Mouse (Mus musculus) hematopoietic stem cell, adult 5-6 weeks (primary cell): Measurements from ENCODE around the gene Plcb2. TPM values are rescaled to one million over a fixed set of nuclear protein-coding genes. Genes with fewer than 3 reads are reported as not detected.

Experiments used
- ATAC-seq, 2 experiments: fragments of 125-278 bp in 1 of 2; replicated peaks in 1 of 2; 2 replicates each; pipeline ENCODE4 v1.8.0; 2016 to 2017; ENCODE audit warnings: inconsistent platforms in 2 of 2, mild to moderate bottlenecking in 2 of 2, moderate number of reproducible peaks in 2 of 2, low read depth in 1 of 2, moderate TSS enrichment in 1 of 2; ENCODE audit not compliant: low FRiP score in 2 of 2, poor library complexity in 2 of 2, severe bottlenecking in 2 of 2, insufficient read depth in 1 of 2, low TSS enrichment in 1 of 2
- total RNA-seq: library from RNA; stranded (forward); fragments of 172-1452, 232-1000 nt; gene quantifications from 2 replicates; pipeline ENCODE4 v1.2.3, GENCODE M21; 2017

The Plcb2 gene
- total RNA-seq, 1 experiment from 2014 or later = 67.8 TPM

DNA sequence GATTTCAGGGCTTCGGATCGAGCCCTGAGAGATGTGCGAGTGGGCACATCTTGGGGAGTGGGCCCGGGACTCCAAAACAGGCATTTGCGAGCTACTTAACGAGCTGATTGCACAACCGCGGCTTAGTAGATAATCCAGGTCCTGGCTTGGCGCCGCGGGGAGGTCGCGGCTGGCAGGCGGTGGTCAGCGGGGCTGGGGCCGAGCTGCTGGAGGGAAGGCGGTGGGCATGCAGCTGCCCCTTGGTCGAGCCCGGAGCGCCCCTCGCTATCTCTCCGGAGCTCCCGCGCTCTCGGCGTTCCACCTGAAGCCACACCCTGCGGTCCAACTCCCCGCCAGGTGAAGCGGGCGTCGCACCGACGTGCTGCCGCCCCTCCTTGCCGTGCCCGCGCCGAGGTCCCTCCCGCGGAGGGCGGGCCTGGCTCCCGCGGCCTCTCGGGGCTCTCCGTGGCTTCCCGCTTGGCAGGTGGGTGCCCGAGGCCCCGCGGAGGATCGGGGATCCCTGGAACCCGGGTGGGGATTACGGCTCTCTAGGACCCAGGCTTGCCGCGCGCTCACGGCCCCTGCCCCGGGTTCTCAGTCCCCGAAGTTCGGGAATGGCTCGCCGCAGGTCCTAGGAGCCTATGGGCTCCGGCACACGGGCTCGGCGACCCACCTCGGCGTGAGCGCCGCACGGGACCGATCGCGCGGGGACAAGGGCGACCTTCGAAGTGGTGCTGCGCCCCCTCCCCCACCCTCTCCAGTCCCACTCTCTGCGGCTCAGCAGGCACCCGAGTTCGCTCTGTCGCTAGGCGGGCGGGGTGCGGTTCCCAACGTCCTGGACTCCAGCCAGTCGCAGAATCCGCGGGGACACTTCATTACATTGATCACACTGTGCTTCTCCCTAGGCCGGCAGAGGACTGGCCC lies 51.1 kb downstream of the Plcb2 start:
- ATAC-seq = peak; percentile 24 to 31; a peak in 2 of 4 replicates

- no peak for ATAC-seq
These were observed 53.7 kb downstream of the Plcb2 start for GRCm38 (mm10) chr2:118674500-118674899.

GRCm38 (mm10) chr2:118673686-118674465 lies 54.4 kb downstream of the Plcb2 start:
- no peak for ATAC-seq

GRCm38 (mm10) chr2:118671728-118672127 lies 56.5 kb downstream of the Plcb2 start:
- ATAC-seq = no peak

DNA sequence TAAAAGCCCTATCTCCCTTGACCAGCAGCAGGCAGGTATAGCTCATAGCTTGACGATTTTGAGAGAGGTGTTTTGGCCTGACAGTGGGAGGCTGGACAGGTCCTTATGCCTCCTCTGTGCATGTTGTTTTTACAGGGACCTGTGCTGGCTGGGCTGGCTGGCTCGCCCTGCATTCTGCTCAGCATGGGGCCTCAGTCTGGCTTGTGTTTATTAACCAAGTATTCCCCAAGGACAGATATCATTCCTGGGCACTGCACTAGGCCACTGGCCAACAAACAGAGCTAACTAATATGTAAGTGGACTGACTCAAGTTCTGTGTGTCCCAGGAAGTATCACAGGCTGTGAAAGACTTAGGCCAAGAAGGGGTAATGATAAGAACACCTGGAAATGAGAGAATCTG lies 58.5 kb downstream of the Plcb2 start:
- no peak for ATAC-seq

- ATAC-seq = no peak
These were observed 59.0 kb downstream of the Plcb2 start for GRCm38 (mm10) chr2:118669245-118669644.

GRCm38 (mm10) chr2:118667181-118667580 lies 61.1 kb downstream of the Plcb2 start:
- ATAC-seq = no peak

DNA sequence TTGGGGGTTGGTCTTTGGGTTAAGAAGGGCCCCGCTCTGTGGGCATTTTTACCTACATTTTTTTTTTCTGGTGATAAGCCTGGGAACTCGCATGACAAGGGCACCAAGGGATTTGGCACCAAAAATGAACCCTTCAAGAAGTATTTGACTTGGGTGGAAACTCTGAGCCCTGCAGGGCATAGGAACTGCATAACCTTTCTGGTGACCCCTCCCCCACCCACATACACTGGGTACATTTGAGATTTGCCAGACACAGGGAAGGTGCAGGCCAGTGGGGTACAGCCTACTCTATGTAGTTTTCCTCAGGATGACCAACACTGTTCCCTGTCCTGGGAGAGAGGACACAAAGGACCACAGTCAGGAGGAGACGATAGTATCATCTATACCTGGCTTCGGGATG lies 62.6 kb downstream of the Plcb2 start:
- ATAC-seq = no peak

DNA sequence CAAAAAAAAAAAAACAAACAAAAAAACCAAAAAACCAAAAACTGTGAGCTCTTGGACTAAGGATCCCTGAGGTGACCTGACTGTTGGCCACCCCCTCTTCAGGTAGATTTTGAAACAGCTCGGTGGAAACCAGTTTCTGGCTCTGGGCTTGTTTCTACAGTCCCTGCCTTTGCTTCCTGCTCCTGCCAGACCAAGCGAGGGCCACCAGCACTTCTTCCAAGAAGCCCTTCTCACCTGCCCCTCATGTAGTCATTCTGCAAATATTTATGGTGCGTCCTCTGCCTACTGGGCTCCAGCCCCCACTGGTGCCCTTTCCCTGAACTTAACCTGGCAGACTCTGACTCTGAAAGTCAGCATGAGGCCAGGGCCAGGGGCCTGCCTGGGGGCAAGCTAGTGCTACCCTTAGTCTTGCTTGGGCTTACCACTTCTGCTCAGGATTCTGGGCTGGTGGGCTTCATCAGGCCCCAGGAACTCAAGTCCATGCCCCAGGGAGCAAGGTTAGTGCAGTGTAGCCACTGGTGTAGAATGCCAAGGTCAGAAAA lies 63.2 kb downstream of the Plcb2 start:
- no peak for ATAC-seq

- ATAC-seq = no peak
These were observed 64.2 kb downstream of the Plcb2 start for GRCm38 (mm10) chr2:118663804-118664766.

- peak; percentile 12 to 16; a peak in 2 of 4 replicates for ATAC-seq
These were observed 65.1 kb downstream of the Plcb2 start, which contains the start of gene Pak6 for GRCm38 (mm10) chr2:118662902-118663803. Pak6 (plus strand) TSS chr2:118663303.

DNA sequence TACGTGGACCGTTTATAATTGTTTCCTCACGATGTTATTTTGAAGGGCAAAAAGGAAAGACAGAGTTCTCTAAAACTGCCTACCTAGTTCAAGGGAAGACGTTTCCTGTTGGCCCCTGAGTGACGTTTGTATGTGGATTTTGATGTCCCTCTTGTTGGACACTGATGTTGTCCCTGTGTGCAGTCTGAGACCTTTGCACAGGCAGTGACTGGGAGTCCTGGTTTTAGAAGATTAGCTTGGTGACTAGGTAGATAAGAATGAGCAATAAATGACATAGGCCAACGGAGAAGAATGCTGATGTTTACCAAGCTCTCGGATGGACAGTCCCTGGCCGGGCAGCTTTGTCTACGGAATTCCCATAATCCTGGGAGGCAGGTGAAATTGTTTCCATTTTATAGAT lies 66.3 kb downstream of the Plcb2 start:
- ATAC-seq = no peak

GRCm38 (mm10) chr2:118659998-118660452 lies 68.2 kb downstream of the Plcb2 start:
- ATAC-seq = peak; percentile 51 to 58; a peak in 3 of 4 replicates

- no peak for ATAC-seq
These were observed 68.7 kb downstream of the Plcb2 start for GRCm38 (mm10) chr2:118659493-118659892.

DNA sequence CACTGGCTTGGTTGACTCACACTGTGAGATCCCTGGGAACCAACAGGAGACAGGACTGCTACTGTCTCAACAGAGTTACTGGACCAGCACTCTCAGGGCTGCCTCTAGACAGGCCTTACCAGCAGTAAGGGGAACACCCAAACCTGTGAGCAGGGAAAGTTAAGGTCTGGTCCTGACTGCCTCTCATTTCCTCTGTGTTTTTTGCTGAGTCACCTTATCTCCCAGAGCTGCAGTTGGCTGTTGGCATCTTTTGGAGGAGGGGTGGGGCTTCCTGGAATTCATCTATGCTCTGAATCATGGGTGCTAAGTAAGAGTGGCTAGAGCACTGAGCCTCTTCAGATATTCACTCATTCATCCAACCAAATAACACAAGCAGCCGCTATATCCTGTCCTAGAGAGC lies 69.2 kb downstream of the Plcb2 start:
- ATAC-seq = peak; percentile 13 to 29; a peak in 3 of 4 replicates

DNA sequence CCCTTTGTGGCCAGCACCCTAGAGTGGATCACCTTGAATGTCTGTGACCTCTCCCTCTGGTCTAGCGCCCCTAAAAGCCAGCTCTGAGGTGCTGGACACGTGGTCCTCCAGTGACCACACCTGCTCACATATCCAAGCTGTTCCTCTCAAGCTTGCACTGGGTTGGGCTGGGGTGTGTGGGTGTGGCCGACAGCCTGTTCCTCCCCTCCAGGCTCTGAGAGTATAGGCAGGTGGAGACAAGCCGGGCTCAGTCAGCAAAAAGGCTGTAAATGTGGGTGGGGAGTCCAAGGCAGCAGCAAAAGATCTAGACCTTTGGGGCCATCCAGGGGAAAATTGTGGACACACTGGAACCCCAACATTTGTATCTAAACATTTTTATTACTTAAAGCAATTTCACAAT lies 69.8 kb downstream of the Plcb2 start:
- peak; percentile 29 to 40; a peak in 1 of 4 replicates for ATAC-seq
